Mouse (Mus musculus): ENCODE results near the gene Olfr1509. TPM values are rescaled to one million over a fixed set of nuclear protein-coding genes. Genes with fewer than 3 reads are reported as not detected.

The Olfr1509 gene
- polyA plus RNA-seq (2015; fragmentation: Nextera tagmentation; extraction: Ambion mirVana): 0.13 TPM in 1 of 2 replicates, not detected in the other

GRCm38 (mm10) chr14:52442690-52443089 is at the start of gene Olfr1509:
Gene Olfr1509 (plus strand): TSS chr14:52442990.

GRCm38 (mm10) chr14:52397279-52397678 is 45.5 kb upstream of the Olfr1509 start, which contains the start of gene Olfr1511:
Gene Olfr1511 (minus strand): TSS chr14:52397379.

GRCm38 (mm10) chr14:52414273-52414672 is 28.5 kb upstream of the Olfr1509 start, which contains the start of gene Olfr1510:
Gene Olfr1510 (minus strand): TSS chr14:52414373.

GRCm38 (mm10) chr14:52467395-52467794 is 24.6 kb downstream of the Olfr1509 start, which contains the start of gene Olfr1508:
Gene Olfr1508 (minus strand): TSS chr14:52467495.

DNA sequence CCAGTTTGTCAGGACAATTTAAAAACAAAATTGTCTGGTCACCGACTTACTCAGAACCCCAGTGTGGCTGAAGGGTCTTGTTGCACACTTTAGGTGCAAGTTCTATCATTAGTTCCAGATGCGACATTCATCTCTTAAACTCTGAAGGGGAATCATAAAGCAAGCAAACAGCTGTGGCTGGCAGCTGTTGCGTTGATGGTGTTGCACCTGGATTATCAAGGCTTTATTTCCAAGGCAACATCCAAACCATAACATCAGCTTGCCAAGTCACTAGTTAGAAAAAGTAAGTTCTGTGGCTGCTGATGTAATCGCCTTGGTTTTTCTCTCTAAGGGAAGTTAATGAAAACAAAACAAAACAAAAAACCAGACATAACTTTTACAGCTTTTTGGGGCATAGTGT is 52.7 kb downstream of the Olfr1509 start, which contains the start of gene Olfr1507:
Gene Olfr1507 (minus strand): TSS at position 234 of the 400 bp plus-strand sequence.

Other genes with a start within 250 kb of the Olfr1509 start
- gene Supt16, start 245.6 kb upstream of the Olfr1509 start, polyA plus RNA-seq (2015; fragmentation: Nextera tagmentation; extraction: Ambion mirVana): 45.3 and 48.2 TPM in 2 replicates
- 20.6 and 24.0 TPM in 2 replicates for gene Chd8, start 185.2 kb upstream of the Olfr1509 start, polyA plus RNA-seq (2015; fragmentation: Nextera tagmentation; extraction: Ambion mirVana)
- gene Tox4, start 163.8 kb upstream of the Olfr1509 start, polyA plus RNA-seq (2015; fragmentation: Nextera tagmentation; extraction: Ambion mirVana): 17.4 and 18.6 TPM in 2 replicates
- gene Rab2b, start 163.4 kb upstream of the Olfr1509 start, polyA plus RNA-seq (2015; fragmentation: Nextera tagmentation; extraction: Ambion mirVana): 5.4 and 7.6 TPM in 2 replicates
- gene Mettl3, start 137.9 kb upstream of the Olfr1509 start, polyA plus RNA-seq (2015; fragmentation: Nextera tagmentation; extraction: Ambion mirVana): 22.5 and 23.3 TPM in 2 replicates
- gene Sall2, start 114.2 kb upstream of the Olfr1509 start, polyA plus RNA-seq (2015; fragmentation: Nextera tagmentation; extraction: Ambion mirVana): 3.2 and 5.2 TPM in 2 replicates
- gene Olfr1513, start 86.6 kb upstream of the Olfr1509 start, polyA plus RNA-seq (2015; fragmentation: Nextera tagmentation; extraction: Ambion mirVana): not detected in 2 replicates
- gene Olfr1512, start 63.8 kb upstream of the Olfr1509 start, polyA plus RNA-seq (2015; fragmentation: Nextera tagmentation; extraction: Ambion mirVana): not detected in 2 replicates
- gene Olfr1511, start 45.6 kb upstream of the Olfr1509 start, polyA plus RNA-seq (2015; fragmentation: Nextera tagmentation; extraction: Ambion mirVana): not detected in 2 replicates
- not detected in 2 replicates for gene Olfr1510, start 28.6 kb upstream of the Olfr1509 start, polyA plus RNA-seq (2015; fragmentation: Nextera tagmentation; extraction: Ambion mirVana)
- gene Olfr1508, start 24.5 kb downstream of the Olfr1509 start, polyA plus RNA-seq (2015; fragmentation: Nextera tagmentation; extraction: Ambion mirVana): not detected in 2 replicates
- gene Olfr1507, start 52.8 kb downstream of the Olfr1509 start, polyA plus RNA-seq (2015; fragmentation: Nextera tagmentation; extraction: Ambion mirVana): not detected in 2 replicates

Measured in spleen, postnatal 0 days (tissue).